Mouse (Mus musculus) hindlimb bud, embryonic 11.5 days (tissue): ENCODE data around the gene Flt3l.
"Not testable (repeated sequence)": the region's sequence is repeated elsewhere in the genome, so short reads cannot be mapped to it uniquely, and the experiment has no call there.

Experiments
- DNase-seq: peaks from one replicate; pipeline ENCODE4 v3.0.0-alpha.2; 2012; ENCODE audit warnings: low read depth, low spot score; ENCODE audit errors: extremely low spot score

Flt3l gene

DNA sequence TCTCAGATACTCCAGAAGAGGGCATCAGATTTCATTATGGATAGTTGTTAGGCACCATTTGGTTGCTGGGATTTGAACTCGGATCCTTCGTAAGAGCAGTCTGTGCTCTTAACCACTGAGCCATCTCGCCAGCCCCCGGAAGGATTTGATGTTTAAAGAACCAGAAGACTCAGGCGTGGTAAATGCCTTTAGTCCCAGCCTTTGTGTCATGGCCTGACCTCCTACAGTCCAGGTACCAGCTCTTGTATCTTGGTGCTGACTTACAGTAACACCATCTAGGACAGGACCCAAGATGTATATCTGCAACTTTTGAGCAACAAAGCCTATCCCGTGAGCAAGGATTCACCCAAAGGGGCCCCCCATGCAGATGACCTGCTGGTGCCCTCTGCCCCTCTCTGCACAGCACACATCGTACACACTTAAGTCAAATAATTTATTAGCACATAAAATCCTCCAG, 11.1 kb downstream of the Flt3l start:
- DNase-seq: peak; percentile 62

DNA sequence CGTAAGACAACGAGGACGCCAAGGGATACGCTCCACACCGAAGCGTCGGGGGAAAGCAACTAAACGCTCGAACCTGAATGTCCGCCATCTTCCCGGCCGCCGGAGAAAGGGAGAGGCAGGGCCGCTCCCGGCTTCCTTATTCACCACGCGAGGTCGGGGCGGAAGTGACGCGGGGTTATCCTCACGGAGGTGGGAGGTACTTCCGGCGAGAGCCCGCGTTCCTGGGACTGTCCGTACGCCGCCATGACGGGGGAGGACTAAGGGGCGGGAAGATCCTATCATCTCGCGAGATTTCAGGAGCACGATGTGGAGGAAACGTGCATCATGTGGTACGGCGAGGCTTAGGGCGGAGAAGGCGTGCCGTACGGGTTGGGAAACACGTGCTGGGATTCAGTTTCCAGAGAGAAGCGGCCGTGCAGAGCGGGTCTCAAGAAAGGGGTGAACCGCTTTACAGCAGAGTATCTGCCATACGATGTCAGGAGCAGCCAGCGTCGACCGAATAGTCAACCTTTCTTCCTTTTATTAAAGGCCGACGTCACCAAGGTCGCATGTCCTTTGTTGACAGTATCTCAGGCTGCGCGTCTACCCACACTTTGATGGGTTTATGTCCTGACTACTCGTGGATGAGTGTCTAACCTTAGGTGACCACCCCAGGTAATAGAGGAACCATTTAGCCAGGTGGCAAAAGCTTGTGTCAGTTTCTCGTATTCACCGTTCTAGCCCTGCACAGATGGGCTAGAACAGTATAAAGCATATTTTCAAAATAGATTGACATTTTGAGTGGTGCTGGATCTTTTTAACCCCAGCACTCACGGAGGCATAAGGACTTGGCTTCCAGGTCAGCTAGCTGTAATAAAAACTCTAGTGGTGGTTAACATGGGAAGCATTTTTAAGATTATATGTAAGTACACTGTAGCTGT, 11.7 kb downstream of the Flt3l start, which contains the start of gene Rps11:
TSS of gene Rps11 (minus strand) at position 216 of the 920 bp plus-strand sequence.
- peak; percentile 99 for DNase-seq

DNA sequence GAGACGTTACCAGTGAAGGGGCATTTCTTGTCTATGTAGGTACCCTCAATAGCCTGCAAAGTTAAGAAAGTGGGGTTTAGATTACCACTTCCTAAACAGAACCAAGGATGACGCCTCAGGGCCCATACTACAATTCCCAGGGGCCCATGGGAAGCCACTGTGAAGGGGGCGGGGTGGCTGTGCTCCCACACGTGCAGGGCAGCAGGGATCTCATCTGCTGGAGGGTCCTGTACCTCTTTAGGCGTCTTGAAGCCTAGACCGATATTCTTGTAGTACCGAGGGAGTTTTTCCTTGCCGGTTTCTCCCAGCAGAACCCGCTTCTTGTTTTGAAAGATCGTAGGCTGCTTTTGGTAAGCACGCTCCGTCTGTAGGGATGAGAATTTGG, 13.1 kb downstream of the Flt3l start:
- DNase-seq: no peak

DNA sequence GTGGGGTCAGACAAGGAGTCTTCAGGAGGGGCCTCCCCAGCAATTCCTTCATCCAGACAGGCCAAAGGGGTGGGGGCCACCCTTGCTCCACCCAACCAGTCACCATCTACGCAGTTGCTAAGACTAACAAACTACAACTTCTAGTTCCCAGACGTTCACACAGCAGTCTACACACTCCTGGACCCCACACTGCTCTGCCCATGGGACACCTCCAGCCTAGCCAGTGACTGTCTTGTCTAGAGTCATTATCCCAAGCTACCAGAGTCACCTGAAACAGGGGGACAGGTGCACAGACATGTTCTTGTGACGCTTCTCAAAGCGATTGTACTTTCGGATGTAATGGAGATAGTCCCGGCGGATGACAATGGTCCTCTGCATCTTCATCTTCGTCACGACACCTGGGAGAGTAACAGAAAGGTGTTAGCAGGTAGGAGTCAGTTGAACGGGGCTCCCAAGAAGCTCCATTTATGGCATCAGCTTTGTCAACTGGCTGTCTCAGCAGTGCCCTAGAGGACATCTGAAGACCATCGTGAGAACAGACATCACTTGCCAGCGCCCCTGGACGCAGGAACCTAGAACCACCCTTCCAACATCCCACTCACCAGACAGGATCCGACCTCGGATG, 13.6 kb downstream of the Flt3l start:
- DNase-seq: no peak

DNA sequence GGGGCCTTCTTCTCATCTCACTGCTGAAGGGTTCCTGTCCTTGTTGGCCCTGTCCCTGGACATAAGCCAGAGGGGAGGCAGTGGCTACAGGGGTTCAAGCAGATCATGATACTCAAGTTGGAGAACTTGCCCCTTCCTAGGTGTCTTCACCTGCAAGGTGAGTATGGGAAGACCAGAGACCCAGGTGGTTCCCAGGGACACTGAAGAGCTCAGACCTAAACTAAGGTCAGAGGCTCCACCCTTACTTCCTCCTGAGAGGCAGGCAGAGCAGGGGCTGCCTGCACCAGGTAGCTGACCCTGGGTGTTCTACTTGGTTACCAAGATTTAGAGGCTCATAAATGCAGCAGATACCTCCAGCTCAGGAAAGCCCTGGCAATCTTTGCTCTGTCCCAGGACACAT, 14.3 kb downstream of the Flt3l start:
- no peak for DNase-seq

DNA sequence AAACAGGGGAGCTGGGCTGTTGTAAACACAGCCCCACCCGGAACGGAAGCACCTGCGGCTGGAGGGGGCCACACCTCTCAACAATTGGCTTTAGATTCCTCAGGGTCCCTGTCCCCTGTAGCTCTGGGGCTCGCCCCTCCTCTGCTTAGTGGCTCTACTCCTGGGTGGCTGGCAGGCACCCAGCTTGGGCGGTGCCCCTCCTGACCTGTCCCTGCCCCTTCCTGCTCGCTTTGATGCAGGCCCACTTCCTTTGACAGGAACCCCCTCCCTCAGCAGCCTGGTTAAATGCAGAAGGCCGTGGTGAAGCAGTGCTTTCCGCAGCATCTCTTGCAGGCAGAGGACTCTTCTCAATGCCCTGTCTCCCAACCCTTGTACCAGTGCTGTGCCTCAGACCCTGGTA, 14.8 kb downstream of the Flt3l start:
- DNase-seq: no peak

DNA sequence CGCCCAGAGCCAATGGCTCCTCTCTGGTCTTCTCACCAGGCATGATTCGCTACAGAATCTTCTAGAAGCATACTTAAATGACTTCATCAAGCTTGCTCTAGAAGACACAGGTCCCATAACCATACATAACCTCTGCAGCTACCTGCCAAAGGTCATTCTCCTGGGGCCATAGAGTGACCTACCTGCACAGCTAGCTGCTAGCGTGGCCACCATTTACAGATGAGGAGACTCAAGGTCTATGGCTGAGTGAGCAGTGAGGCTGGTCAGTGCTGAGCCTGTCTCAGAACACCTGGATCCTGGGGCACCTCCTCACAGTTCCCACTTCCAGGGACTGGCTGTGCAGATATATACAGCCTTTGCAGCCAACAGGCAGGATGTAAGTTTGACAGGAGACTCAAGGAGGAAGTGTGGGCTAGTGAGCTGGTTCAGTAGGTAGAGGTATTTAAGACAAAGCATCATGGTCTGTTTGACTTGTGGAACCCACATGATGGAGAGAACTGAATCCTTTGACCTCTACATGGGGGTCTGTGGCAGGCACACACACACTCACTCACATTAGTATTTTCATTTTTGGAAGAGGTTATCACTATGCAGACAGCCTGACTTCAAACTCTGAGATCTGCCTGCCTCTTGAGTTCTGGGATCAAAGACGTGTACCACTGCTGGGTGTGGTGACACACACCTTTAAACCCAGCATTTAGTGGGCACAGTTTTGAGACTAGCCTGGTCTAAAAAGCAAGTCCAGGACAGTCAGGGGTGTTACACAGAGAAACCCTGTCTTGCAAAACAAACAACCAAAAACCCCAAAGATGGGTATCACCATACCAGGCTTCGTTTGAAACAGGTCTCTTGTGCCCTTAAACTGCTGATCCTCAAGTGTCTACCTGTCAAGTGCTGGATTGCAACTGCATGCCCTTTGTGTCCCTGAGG, 16.2 kb downstream of the Flt3l start:
- no peak for DNase-seq

DNA sequence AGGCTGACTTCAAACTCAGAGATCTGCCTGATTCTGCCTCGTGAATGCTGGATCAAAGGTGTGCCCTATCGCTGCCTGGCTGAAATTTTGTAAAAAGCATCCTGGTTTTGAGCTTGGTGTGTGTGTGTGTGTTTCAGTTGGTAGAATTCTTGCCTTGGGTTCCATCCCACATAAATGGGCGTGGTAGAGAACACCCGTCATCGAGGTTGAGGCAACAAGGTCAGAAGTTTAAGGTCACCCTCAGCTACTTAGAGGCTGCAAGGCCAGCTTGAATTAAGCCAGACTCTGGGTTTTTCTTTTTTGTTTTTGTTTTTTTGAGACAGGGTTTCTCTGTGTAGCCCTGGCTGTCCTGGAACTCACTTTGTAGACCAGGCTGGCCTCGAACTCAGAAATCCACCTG, 17.9 kb downstream of the Flt3l start:
- no peak for DNase-seq

DNA sequence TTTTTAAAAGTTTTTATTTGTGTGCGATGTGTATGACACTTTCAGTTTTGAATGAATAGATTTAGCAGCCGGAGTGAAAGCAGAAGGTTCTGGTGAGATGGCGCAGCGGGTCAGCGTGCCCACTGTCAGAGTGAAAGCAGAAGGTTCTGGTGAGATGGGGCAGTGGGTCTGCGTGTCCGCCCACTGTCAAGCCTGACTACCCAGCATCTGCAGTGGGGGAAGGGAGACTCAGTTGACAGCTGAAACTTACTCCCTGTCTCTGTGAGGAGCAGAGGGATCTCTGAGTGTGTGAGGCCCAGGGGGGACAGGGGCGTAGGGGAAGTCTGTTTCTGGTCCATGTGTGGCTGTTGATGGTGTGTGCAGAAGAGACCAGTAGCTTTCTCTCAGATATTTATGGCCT, 18.7 kb downstream of the Flt3l start:
- DNase-seq: no peak

DNA sequence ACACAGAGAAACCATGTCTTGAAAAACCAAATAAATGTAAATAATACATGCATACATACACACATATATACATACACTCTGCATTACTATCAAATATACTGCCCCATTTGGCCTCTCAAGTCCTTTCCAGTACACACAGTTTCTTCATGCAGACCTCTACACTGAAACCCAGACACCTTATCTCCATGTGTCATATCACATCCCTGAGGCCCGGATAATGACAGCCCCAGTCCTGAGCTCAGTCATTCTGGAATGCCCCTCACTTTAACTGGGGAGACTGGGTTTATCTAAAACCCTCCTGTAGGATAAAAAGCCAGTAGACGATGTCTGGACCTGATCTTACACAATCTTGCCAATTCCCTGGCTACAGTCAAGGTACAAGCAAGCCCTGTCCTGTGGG, 22.8 kb downstream of the Flt3l start:
- no peak for DNase-seq

DNA sequence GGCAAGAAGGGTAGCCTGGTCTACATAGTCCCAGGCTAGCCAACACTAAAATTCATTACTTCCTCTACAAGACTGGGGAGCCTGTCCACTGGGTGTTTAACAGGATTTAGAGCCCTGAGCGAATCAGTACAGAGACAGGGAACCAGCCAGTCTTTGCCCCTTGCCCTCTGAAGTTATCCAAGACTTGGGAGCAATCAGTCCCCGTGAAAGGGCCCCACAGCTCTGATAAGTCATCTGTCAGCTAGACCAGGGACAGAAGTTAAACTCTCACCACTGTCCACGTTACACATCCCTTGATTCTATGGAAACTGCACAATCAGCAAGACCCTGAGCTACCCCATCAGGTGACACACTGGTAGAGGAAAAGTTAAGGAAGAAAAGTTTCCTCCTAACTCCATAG, 23.7 kb downstream of the Flt3l start:
- no peak for DNase-seq

DNA sequence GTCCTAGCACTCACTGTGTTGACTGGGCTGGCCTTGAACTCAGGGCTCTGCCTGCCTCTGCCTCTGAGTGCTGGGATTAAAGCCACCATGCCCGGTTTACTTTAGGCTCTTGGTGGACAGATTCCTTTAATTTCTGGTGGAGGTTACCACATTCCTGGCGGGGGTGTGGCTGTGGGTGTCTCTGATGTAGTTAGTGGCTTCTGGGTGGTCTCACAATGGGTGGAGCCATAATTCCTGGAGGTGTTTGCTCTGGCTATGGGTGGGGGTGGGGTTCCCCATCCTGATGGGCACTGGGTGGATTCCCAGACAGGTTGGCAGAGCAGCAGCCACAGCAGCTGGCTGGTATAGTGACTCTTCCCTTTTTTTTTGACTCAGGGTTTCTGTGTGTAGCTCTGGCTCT, 24.3 kb downstream of the Flt3l start:
- no peak for DNase-seq

DNA sequence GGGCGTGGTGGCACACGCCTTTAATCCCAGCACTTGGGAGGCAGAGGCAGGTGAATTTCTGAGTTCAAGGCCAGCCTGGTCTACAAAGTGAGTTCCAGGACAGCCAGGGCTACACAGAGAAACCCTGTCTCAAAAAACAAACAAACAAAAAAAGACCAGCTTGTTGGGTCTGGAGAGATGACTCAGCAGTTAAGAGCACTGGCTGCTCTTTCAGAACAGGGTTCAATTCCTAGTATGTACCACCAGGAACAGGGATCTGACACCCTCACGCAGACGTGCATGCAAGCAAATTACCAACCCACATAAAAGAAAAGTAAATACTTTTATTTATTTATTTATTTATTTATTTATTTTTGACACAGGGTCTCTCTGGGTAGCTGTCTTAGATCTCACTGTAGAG, 26.1 kb downstream of the Flt3l start:
- DNase-seq: not testable (repeated sequence)

DNA sequence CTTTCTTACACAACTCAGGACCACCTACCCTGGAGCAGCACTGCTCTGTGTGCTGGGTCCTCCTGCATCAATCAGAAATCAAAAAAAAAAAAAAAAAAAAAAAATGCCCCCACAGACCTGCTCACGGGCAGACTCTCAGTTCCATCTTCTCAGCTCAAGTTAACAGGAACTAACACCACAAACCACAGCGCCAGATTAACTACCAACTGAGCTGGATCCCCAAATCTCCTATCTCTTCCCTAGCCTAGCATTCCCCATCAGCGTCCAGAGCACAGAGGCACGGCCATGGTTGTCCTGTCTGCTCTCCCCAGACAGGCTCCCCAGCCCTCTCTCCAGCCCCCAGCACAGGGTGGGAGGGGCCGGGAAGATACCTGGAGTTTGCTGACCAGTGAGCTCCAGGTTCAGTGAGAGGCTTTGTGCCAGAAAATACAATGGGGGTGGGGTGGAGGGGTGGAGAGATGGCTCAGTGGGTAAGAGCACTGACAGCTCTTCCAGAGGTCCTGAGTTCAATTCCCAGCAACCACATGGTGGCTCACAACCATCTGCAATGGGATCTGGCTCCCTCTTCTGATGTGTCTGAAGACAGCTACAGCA, 29.1 kb downstream of the Flt3l start:
- DNase-seq: no peak

DNA sequence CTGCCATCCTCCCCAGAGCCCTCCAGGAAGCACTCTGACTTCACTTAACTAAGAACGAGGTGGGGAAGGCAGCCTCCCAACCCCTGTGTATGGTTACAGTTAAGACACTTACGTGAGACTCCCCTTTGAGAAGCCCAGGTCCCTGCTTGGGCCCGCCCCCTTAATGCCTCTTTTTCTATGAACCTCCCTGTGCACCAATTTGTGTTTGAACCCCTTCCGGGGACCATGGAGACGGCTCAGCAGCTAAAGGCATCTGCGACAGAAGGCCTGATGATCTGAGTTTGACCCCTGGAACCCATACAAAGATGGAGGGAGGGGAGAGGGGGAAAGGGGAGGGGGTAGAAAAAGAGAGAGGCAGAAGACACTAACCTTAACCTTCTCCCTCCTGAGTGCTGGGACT, 29.8 kb downstream of the Flt3l start:
- DNase-seq: no peak

DNA sequence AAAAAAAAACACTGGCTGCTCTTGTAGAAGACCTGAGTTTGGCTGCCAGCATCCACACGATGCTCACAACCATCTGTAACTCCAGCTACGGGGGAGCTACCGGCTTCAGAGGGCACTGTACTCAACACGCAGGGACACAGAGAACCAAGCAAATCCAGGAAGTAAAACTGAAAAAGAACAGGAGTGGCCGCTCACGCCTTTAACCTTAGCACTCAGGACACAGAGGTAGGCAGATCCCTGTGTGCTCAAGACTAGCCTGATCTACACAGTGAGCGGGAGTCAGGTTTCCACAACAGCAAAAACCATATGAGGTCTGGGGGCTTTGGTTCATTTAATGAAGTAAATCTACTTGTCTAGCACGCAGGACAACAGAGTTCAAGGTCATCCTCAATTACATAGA, 30.7 kb downstream of the Flt3l start:
- DNase-seq: no peak

DNA sequence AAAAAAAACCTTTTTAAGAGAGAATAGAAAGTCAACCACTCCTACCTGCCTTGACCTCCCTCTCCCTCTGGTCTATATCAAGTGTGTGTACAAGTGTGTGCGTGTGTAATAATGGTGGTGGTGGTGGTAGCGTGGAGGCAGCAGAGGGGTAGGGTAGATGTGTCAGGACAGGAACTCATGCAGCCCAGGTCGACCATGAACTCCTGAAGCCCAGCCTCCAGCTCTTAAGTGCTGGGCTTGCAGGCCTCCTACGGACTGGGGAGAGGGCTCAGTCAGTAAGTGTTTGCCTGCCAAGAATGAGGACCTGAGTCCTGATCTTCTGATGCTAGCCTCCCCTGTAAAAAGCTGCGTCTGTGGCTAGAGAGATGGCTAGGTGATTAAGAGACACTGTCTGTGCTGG, 31.3 kb downstream of the Flt3l start:
- DNase-seq: no peak

DNA sequence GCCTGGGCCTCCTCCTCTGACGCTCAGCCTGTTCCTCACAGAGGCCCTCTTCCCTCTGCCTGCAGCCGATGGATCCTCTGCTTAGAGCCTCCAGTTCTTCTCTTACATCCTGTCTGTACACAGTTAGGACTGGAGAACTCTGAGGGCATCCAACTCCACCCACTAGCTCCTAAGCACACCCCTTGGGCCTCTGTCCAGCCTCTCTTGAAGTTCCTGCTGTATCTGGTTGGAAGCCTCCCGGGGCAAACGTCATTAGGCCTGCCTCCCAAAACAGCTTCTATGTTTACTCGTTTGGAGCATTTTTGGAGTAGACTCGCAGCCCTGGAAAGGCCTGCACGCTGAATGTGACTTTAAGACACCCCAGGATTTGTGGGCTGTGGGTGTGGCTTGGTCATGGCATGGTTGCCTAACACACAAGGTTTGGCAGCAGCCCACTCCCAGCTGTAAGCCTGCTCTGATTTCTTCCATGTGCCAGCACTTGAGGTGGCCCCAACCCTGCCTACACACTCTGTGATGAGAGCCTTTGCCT, 32.5 kb downstream of the Flt3l start, which contains the start of gene Fcgrt:
TSS of gene Fcgrt (minus strand) at position 200 of the 529 bp plus-strand sequence.
- no peak for DNase-seq

DNA sequence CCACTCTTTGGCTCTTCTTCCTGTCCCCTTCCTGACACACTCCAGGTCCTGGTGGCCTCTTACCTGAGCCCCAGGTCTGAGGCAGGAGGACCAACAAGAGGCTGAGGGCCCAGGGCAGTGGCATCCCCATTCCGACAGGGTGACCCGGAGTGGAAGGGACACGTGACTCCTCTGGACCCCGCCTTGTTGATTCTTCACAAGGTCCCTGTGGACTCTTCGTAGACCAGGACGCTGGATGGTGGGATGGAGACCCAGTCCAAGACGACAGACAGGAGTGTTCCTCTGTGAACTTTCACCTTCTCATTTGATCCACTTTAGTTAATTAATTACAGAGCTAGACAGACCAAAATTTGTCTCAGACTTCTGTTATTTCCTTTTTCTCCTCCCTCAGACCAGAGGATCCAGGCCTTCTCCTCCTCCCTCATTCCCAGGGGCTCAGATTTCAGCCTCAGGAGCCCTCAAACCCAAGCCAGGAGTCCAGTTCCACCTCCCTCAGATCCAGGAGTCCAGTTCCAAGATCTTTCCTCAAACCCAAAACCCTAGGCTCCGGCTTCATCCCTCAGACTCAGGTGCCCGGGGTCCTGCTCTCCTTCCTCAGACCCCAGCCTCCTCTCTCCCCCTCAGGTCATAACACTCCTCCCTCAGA, 33.2 kb downstream of the Flt3l start:
- DNase-seq: no peak

DNA sequence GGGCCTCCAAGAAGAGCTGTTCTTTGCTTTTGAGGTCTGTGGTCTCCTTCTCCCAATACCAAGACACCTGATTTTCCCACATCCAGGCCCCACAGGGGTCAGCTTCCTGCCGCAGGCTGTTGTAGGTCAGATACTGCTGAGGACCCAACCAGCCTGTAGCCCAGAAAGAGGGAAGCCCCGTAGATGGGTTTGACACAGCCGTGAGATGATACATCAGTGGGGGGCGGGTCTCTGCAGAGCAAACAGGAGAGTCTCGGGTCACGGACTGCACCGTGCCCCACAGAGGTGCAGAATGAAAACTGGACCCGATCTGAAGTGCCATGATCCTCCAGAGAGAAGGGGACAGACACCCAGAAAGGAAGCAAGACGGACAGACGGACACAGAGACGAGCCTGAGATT, 33.8 kb downstream of the Flt3l start:
- DNase-seq: no peak
